Mouse (Mus musculus) G1E (cell line): Measurements from ENCODE around the gene Lrrc66.

Experiments used
- CTCF ChIP-seq: IDR thresholded peaks from 2 replicates; pipeline ENCODE4 v1.5.1; 2012; ENCODE audit warnings: low read depth, low read length, inconsistent platforms, mixed read lengths
- GATA1 ChIP-seq: IDR thresholded peaks from 2 replicates; pipeline ENCODE4 v1.6.1; 2012; ENCODE audit warnings: borderline replicate concordance, low read length, inconsistent platforms, mixed read lengths
- POLR2AphosphoS5 ChIP-seq: IDR thresholded peaks from 2 replicates; pipeline ENCODE4 v1.6.1; 2012; ENCODE audit warnings: low read depth, low read length, inconsistent platforms; ENCODE audit not compliant: insufficient replicate concordance
- TAL1 ChIP-seq: conservative IDR thresholded peaks from 2 replicates; pipeline ENCODE4 v1.6.1; 2012; ENCODE audit warnings: low read depth, low read length, inconsistent platforms, mixed read lengths

DNA sequence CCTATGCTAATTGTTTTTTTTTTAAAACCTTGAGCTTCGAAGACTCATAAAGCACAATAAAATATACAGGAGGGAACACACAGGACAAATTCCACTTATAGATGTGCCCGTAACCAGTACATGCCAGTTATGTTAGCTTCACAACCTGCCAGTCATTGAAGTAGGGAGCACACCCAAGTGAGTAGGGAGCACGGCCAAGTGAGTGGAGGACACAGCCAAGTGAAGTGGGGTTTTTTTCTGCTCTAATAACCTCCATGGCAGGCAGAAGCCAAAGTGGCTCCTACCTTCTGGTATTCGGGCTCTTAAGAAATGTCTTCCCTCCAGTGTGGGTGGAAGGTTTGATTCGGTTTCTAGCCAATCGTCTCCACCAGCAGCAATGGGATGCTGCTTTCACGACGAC is 19.0 kb downstream of the Lrrc66 start:
- TF ChIP-seq CTCF, result no peak
- no peak for TF ChIP-seq TAL1
- TF ChIP-seq GATA1, result no peak
- no peak for TF ChIP-seq POLR2AphosphoS5
